Mouse (Mus musculus) lung, embryonic 14.5 days (tissue): ENCODE data around the gene Rhoq. TPM values are rescaled to one million over a fixed set of nuclear protein-coding genes. Genes with fewer than 3 reads are reported as not detected.

Source experiments
- ATAC-seq: fragments of 200-750 bp; cut with Nextera tagmentation; 2 replicates; pipeline ENCODE4 v1.8.0; 2017; ENCODE audit warnings: mild to moderate bottlenecking, moderate TSS enrichment, moderate library complexity; ENCODE audit not compliant: insufficient read depth
- DNase-seq: peaks from one replicate; pipeline ENCODE4 v3.0.0-alpha.2; 2015
- H3K27ac ChIP-seq: fragments of 300-500 bp; sonication (generic); 2 replicates; pipeline ENCODE4 v1.5.1; 2014; ENCODE audit warnings: low read depth, mild to moderate bottlenecking, moderate library complexity
- H3K27me3 ChIP-seq: fragments of 300-500 bp; sonication (generic); 2 replicates; pipeline ENCODE4 v1.6.1; 2014; ENCODE audit warnings: low read length, control low read depth; ENCODE audit not compliant: insufficient read depth
- H3K36me3 ChIP-seq: fragments of 300-500 bp; sonication (generic); 2 replicates; pipeline ENCODE4 v1.6.1; 2014; ENCODE audit warnings: control low read depth; ENCODE audit not compliant: insufficient read depth
- H3K4me1 ChIP-seq: fragments of 300-500 bp; sonication (generic); 2 replicates; pipeline ENCODE4 v1.6.1; 2014; ENCODE audit warnings: antibody characterized with exemption, control low read depth; ENCODE audit not compliant: insufficient read depth
- H3K4me2 ChIP-seq: fragments of 300-500 bp; sonication (generic); 2 replicates; pipeline ENCODE4 v1.6.1; 2014; ENCODE audit warnings: mild to moderate bottlenecking
- H3K4me3 ChIP-seq: fragments of 300-500 bp; sonication (generic); 2 replicates; pipeline ENCODE4 v1.5.1; 2014; ENCODE audit warnings: low read depth, low read length
- H3K9ac ChIP-seq: fragments of 300-500 bp; sonication (generic); 2 replicates; pipeline ENCODE4 v1.6.1; 2014
- H3K9me3 ChIP-seq: fragments of 300-500 bp; sonication (generic); 2 replicates; pipeline ENCODE4 v1.6.1; 2016; ENCODE audit warnings: low read depth, low read length, control low read depth
- CTCF ChIP-seq: IDR thresholded peaks from 2 replicates; pipeline ENCODE4 v1.5.1; 2016; ENCODE audit warnings: antibody characterized with exemption, low read depth
- WGBS: fragments of 180-500 bp; shearing (Covaris S2); extraction: QIAGEN DNeasy Blood & Tissue Kit; methylation state at CpG from one replicate; pipeline ENCODE4 v1.1.7; 2014; 5-methylcytosine and 5-hydroxymethylcytosine counted together
- polyA plus RNA-seq: library from polyadenylated mRNA; unstranded; fragments of >200 nt; fragmentation: Nextera tagmentation; extraction: Ambion mirVana; gene quantifications from 2 replicates; pipeline ENCODE4 v1.2.1, GENCODE M21; 2014

Gene Rhoq
- polyA plus RNA-seq, 1 experiment from 2014 or later: 17.6 TPM

DNA sequence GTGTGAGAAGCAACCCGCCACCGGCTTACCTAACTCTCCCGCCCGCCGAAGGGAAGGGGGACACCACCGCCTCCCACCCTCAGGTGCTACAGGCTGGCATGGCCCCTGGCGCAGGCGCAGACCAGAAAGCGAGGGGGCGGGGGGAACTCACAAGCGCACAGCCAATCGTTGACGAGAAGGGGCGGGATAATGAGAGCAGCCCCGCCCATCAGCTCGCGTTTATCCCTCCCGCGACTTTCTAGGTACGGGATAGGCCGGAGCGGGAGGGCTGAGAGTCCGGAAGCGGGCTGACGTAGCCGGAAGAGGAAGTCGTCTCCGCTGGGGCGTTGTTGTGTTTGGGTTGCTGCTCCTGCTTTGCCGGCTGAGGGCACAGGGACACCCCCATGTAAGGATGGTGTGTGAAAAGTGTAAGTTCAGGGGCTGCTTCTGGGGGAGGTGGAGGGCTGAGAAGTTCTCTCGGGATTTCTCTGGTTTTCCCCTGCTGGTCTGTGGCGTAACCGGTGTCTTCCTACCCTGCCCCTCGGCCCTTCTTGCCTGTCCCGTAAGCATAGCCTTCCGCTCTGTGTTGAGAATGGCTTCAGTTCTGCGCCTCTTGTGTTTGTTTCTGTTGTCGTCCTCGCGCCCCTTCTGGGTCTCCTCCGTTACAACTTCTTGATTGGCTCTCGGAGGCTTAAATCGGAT is 62.5 kb downstream of the Rhoq start, which contains the start of the genes Pigf and Cript:
Gene Pigf, minus strand, starts transcription at position 138 of the 681 bp plus-strand sequence.
Gene Cript, plus strand, starts transcription at position 282 of the 681 bp plus-strand sequence.
- no peaks in the 10 kb centered on the region for H3K9me3 ChIP-seq
- no peak for TF ChIP-seq CTCF
- DNase-seq (peak; percentile 100), ATAC-seq (peak; percentile 99)
- H3K4me1 ChIP-seq: peaks cover 5% of the 10 kb centered on the region; the same call in 1 of the 2 replicates
- peaks cover 8% of the 10 kb centered on the region; the same call in 1 of the 2 replicates for H3K36me3 ChIP-seq
- peak within 1 kb of the TSS; percentile 71 for H3K4me3 ChIP-seq
- H3K9ac ChIP-seq: peak within 1 kb of the TSS; percentile 71
- under 1% methylated on average over 43 of the region's 43 CpGs for WGBS
- H3K27me3 ChIP-seq: no peaks in the 10 kb centered on the region
- H3K27ac ChIP-seq: peak within 1 kb of the TSS; percentile 24; the same call in 1 of the 2 replicates
- H3K4me2 ChIP-seq: peak within 1 kb of the TSS; percentile 90

DNA sequence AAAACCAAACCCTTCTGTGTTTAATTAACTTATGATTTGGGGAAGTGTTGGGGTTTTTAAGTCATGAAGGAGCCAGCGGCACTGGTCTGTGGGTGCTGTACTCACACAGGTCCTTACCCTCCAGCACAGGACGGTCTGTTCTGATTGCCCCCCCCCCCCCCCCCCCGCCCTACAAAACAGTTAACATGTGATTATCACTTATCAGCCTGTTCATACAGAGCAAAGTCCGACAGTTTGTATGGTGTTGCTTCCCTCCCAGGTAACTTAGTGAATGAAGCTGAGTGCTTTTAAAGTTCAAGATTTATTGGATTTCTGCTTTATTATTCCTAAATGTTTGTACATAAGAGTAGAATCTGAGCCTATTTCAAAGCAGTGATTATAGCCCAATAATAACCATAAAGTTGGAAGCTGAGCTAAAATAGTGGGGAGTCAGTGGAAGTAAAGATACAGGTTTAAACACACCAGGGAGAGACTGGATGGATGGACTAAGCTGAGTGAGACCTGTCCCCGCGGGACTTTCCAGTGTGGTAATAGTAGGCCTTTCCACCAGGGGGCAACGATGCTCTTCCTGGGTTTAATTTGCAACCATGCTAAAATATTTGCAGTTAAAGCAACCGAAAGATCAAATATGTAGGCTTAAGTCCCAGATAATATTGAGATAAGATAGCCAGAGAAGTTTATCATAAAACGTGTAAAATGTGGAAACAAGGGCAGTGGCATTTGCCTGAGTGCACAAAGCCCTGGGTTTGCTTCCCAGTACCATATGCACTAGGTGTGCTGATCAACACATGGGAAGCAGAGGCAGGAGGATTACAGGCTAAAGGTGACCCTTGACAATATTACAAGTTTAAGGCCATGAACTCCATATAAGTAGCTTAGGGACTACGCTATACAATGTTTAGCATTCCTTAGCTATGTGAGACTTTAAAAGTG is 73.5 kb downstream of the Rhoq start:
- Histone ChIP-seq H3K4me1 (no peaks in the 10 kb centered on the region), H3K4me3 (no peak overlapping the region), H3K9ac (no peak overlapping the region), H3K27ac (no peak overlapping the region), H3K27me3 (no peaks in the 10 kb centered on the region), H3K9me3 (no peaks in the 10 kb centered on the region), H3K4me2 (no peak overlapping the region), H3K36me3 (peaks cover 22% of the 10 kb centered on the region)
- 48% methylated on average over 10 of the region's 10 CpGs for WGBS
- DNase-seq (peak; percentile 83), ATAC-seq (no peak)
- peak; percentile 80 for TF ChIP-seq CTCF

- no peak for DNase-seq
- Histone ChIP-seq H3K9me3 (no peaks in the 10 kb centered on the region), H3K27ac (no peak overlapping the region), H3K36me3 (peaks cover 18% of the 10 kb centered on the region), H3K4me3 (no peak overlapping the region), H3K4me2 (no peak overlapping the region), H3K27me3 (no peaks in the 10 kb centered on the region), H3K4me1 (no peaks in the 10 kb centered on the region), H3K9ac (no peak overlapping the region)
- WGBS: 79% methylated on average over 5 of the region's 5 CpGs
- no peak for ATAC-seq
- TF ChIP-seq CTCF: no peak
Observed at GRCm38 (mm10) chr17:87038496-87038895, 75.6 kb downstream of the Rhoq start.

DNA sequence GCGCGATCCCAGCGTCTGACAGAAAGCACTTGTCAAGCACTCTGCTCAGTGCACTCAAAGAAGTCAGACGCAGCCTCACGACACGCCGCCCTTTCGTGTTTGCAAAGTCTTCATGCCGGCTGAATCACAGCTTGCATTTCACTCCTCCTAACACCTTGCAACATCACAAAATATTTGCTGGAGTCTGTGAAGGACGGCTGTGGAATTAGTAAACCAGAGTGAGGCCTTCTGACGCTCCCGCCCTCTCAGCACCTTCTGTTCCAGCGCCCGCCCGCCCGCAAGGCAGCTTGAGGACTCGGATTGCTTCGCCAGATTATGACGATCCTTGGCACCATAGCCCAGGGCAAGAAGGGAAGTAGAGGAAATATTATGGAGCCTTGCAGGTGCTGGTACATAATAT is 78.9 kb downstream of the Rhoq start:
- Histone ChIP-seq H3K4me2 (peak overlapping the region; percentile 25), H3K27ac (no peak overlapping the region), H3K9me3 (no peaks in the 10 kb centered on the region), H3K9ac (no peak overlapping the region), H3K4me1 (no peaks in the 10 kb centered on the region), H3K4me3 (no peak overlapping the region), H3K27me3 (no peaks in the 10 kb centered on the region), H3K36me3 (0 out of 2 replicates have a peak, but pooled peaks cover 2% of the 10 kb centered on the region)
- no peak for TF ChIP-seq CTCF
- ATAC-seq (no peak), DNase-seq (peak; percentile 25)
- 51% methylated on average over 19 of the region's 19 CpGs for WGBS

- Histone ChIP-seq H3K9me3 (no peaks in the 10 kb centered on the region), H3K4me1 (no peaks in the 10 kb centered on the region), H3K4me3 (no peak overlapping the region), H3K36me3 (no peaks in the 10 kb centered on the region), H3K27ac (no peak overlapping the region), H3K9ac (no peak overlapping the region), H3K27me3 (no peaks in the 10 kb centered on the region), H3K4me2 (no peak overlapping the region)
- peak; percentile 100 for TF ChIP-seq CTCF
- 1% methylated on average over 15 of the region's 15 CpGs for WGBS
- peak; percentile 100 for DNase-seq
- peak; percentile 85 for ATAC-seq
Observed at GRCm38 (mm10) chr17:87044364-87044763, 81.5 kb downstream of the Rhoq start.

DNA sequence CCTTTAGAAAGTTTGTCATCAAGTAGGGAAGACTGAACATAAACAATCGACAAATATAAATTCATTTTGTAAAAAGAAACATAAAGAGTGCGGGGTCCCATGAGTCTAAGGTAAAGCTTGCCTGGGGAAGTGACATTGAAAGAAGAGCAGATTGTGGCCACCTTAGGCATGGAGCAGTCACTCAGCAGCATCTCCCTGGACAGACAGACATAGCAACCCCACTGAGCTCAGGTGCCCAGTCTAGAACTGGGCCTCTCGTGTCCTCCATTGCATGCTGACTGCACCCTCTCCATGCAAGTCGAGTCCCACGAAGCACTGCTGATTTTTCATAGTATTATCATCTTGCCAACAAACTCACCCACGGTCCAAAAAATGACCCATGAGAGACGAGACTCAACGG is 81.9 kb downstream of the Rhoq start:
- Histone ChIP-seq H3K4me3 (no peak overlapping the region), H3K9me3 (no peaks in the 10 kb centered on the region), H3K36me3 (no peaks in the 10 kb centered on the region), H3K4me1 (no peaks in the 10 kb centered on the region), H3K27ac (no peak overlapping the region), H3K4me2 (no peak overlapping the region), H3K27me3 (no peaks in the 10 kb centered on the region), H3K9ac (no peak overlapping the region)
- WGBS: 73% methylated on average over 8 of the region's 8 CpGs
- DNase-seq (no peak), ATAC-seq (peak; percentile 39; the same call in 1 of the 2 replicates)
- TF ChIP-seq CTCF: no peak

Other genes with a start within 250 kb of the Rhoq start
- gene Epas1, start 209.4 kb upstream of the Rhoq start, polyA plus RNA-seq: 13.2 and 15.7 TPM in 2 replicates
- not detected in 2 replicates for gene Tmem247, start 45.7 kb upstream of the Rhoq start, polyA plus RNA-seq
- gene Atp6v1e2, start 15.2 kb upstream of the Rhoq start, polyA plus RNA-seq: not detected in 2 replicates
- 31.1 and 33.1 TPM in 2 replicates for gene Pigf, start 62.3 kb downstream of the Rhoq start, polyA plus RNA-seq
- 131 TPM in 2 replicates for gene Cript, start 62.5 kb downstream of the Rhoq start, polyA plus RNA-seq
- 17.6 and 18.5 TPM in 2 replicates for gene Socs5, start 144.6 kb downstream of the Rhoq start, polyA plus RNA-seq